Mouse (Mus musculus): ENCODE results near the gene Chdh.

GRCm38 (mm10) chr14:30033405-30033804 is 24.6 kb downstream of the Chdh start:
- TF ChIP-seq POLR2A (IDR thresholded peaks at IDR 0.05; ENCODE audit: insufficient read depth, low read depth, low read length): no peak
- TF ChIP-seq CTCF (IDR thresholded peaks at IDR 0.05; ENCODE audit: insufficient read depth, low read depth, low read length): no peak

Data from olfactory bulb, adult 2 months (tissue).